Mouse (Mus musculus) mouse trophoblast stem cell (cell line): Measurements from ENCODE around the gene Clcn1.

Experiments
- in situ Hi-C, 2 experiments: fragments of 300-500 bp; cut with MseI, MboI; formaldehyde crosslinking; loops; 2 replicates in 1 of 2; 3 replicates in 1 of 2; pipeline ENCODE4 v1.15.1; 2025

Gene Clcn1

GRCm38 (mm10) chr6:42286448-42286847 lies at the start of gene Clcn1:
Gene Clcn1, plus strand, starts transcription at chr6:42286685.
- in situ Hi-C loops, result loop anchor here in 1 of 2 experiments (25.0 kb wide), 1 partner anchor 301 kb away; the partner anchor contains the start of gene Tcaf3

- in situ Hi-C loops, result no loop called here
These were observed 49.1 kb upstream of the Clcn1 start for GRCm38 (mm10) chr6:42237276-42237805.

GRCm38 (mm10) chr6:42241311-42242045 lies 45.0 kb upstream of the Clcn1 start:
- in situ Hi-C loops, result no loop called here

GRCm38 (mm10) chr6:42245711-42246353 lies 40.7 kb upstream of the Clcn1 start, which contains the start of gene Gstk1:
Gene Gstk1, plus strand, starts transcription at chr6:42245935.
- in situ Hi-C loops, result no loop called here

GRCm38 (mm10) chr6:42247173-42247572 lies 39.3 kb upstream of the Clcn1 start:
- in situ Hi-C loops, result no loop called here

GRCm38 (mm10) chr6:42247981-42248380 lies 38.5 kb upstream of the Clcn1 start:
- in situ Hi-C loops, result no loop called here

GRCm38 (mm10) chr6:42251791-42252190 lies 34.7 kb upstream of the Clcn1 start:
- in situ Hi-C loops, result no loop called here

- in situ Hi-C loops, result no loop called here
These were observed 33.4 kb upstream of the Clcn1 start for GRCm38 (mm10) chr6:42253103-42253502.

GRCm38 (mm10) chr6:42257303-42257863 lies 29.1 kb upstream of the Clcn1 start:
- in situ Hi-C loops, result no loop called here

- in situ Hi-C loops, result loop anchor here in 1 of 2 experiments (5.0 kb wide), 1 partner anchor 33 kb away; no protein-coding TSS in a partner anchor
These were observed 26.1 kb upstream of the Clcn1 start for GRCm38 (mm10) chr6:42260430-42260829.

GRCm38 (mm10) chr6:42261524-42262170 lies 24.8 kb upstream of the Clcn1 start, which contains the start of gene Tmem139:
Gene Tmem139, plus strand, starts transcription at chr6:42261970.
- in situ Hi-C loops, result loop anchor here in 1 of 2 experiments (5.0 kb wide), 1 partner anchor 34 kb away; no protein-coding TSS in a partner anchor

GRCm38 (mm10) chr6:42264626-42265312 lies 21.7 kb upstream of the Clcn1 start, which contains the start of gene Casp2:
Gene Casp2, plus strand, starts transcription at chr6:42264985.
- in situ Hi-C loops, result loop anchor here in 1 of 2 experiments (5.0 kb wide), 1 partner anchor 37 kb away; no protein-coding TSS in a partner anchor

GRCm38 (mm10) chr6:42265391-42266330 lies 20.8 kb upstream of the Clcn1 start:
- in situ Hi-C loops, result no loop called here

GRCm38 (mm10) chr6:42270817-42271216 lies 15.7 kb upstream of the Clcn1 start:
- in situ Hi-C loops, result no loop called here

GRCm38 (mm10) chr6:42276151-42276550 lies 10.3 kb upstream of the Clcn1 start:
- in situ Hi-C loops, result loop anchor here in 1 of 2 experiments (25.0 kb wide), 1 partner anchor 311 kb away; the partner anchor contains the start of gene Tcaf3

- in situ Hi-C loops, result loop anchor here in 1 of 2 experiments (25.0 kb wide), 1 partner anchor 304 kb away; the partner anchor contains the start of gene Tcaf3
These were observed 3.5 kb upstream of the Clcn1 start for GRCm38 (mm10) chr6:42282865-42283528.

GRCm38 (mm10) chr6:42287562-42287961 lies 1.1 kb downstream of the Clcn1 start:
- in situ Hi-C loops, result loop anchor here in 1 of 2 experiments (25.0 kb wide), 1 partner anchor 300 kb away; the partner anchor contains the start of gene Tcaf3

GRCm38 (mm10) chr6:42293327-42293726 lies 6.8 kb downstream of the Clcn1 start:
- in situ Hi-C loops, result loop anchor here in 1 of 2 experiments (25.0 kb wide), 1 partner anchor 294 kb away; the partner anchor contains the start of gene Tcaf3
